Mouse (Mus musculus) thymus, adult 2 months (tissue): ENCODE results near the gene Lipe. TPM values are rescaled to one million over a fixed set of nuclear protein-coding genes. Genes with fewer than 3 reads are reported as not detected.
A peak's percentile ranks its signal among the peaks of the same experiment; 100 is the strongest.

Source experiments
- DNase-seq: peaks from one replicate; pipeline ENCODE4 v3.0.0; 2021
- H3K27ac ChIP-seq: fragments of 200-500 bp; 2 replicates; pipeline ENCODE4 v1.5.1; 2012; ENCODE audit warnings: low read length, control low read depth; ENCODE audit not compliant: control insufficient read depth, insufficient read depth
- H3K27me3 ChIP-seq: fragments of 200-500 bp; 2 replicates; pipeline ENCODE4 v1.6.1; 2012; ENCODE audit warnings: mild to moderate bottlenecking, low read length, moderate library complexity, mixed read lengths; ENCODE audit not compliant: control insufficient read depth, insufficient read depth
- H3K36me3 ChIP-seq: fragments of 200-500 bp; 2 replicates; pipeline ENCODE4 v1.6.1; 2012; ENCODE audit warnings: mild to moderate bottlenecking, low read length, moderate library complexity; ENCODE audit not compliant: control insufficient read depth, insufficient read depth
- H3K4me1 ChIP-seq: fragments of 200-500 bp; replicated peaks from 2 replicates; pipeline ENCODE4 v1.6.1; 2012; ENCODE audit warnings: low read length; ENCODE audit not compliant: control insufficient read depth, insufficient read depth
- H3K4me3 ChIP-seq: fragments of 200-500 bp; 2 replicates; pipeline ENCODE4 v1.5.1; 2012; ENCODE audit warnings: mild to moderate bottlenecking, low read length, control low read depth, moderate library complexity; ENCODE audit not compliant: control insufficient read depth, insufficient read depth
- CTCF ChIP-seq: fragments of 200-500 bp; IDR thresholded peaks from 2 replicates; pipeline ENCODE4 v1.5.1; 2012; ENCODE audit warnings: mild to moderate bottlenecking, control low read depth, low read length, moderate library complexity, borderline replicate concordance; ENCODE audit not compliant: control insufficient read depth, poor library complexity, insufficient read depth; ENCODE audit errors: extremely low read depth
- POLR2A ChIP-seq: fragments of 200-500 bp; IDR thresholded peaks from 2 replicates; pipeline ENCODE4 v1.6.1; 2012; ENCODE audit warnings: mild to moderate bottlenecking, low read length, control low read depth, moderate library complexity; ENCODE audit not compliant: control insufficient read depth, poor library complexity, insufficient read depth; ENCODE audit errors: extremely low read depth
- WGBS: fragments of 180-500 bp; shearing (Covaris S2); methylation state at CpG from one replicate; pipeline ENCODE4 v1.1.7; 2018; 5-methylcytosine and 5-hydroxymethylcytosine counted together
- polyA plus RNA-seq: library from polyadenylated mRNA; depleted of rRNA; stranded (reverse); fragments of >200 nt; gene quantifications from 2 replicates; pipeline ENCODE4 v1.2.3, GENCODE M21; 2012

Lipe gene
- polyA plus RNA-seq, 1 experiment: 75.3 TPM

- TF ChIP-seq CTCF (no peak), POLR2A (no peak)
- H3K4me3 ChIP-seq: no peak overlapping the region
- DNase-seq: no peak
- H3K27me3 ChIP-seq: no peaks in the 10 kb centered on the region
- no peak overlapping the region for H3K27ac ChIP-seq
- WGBS: 89% methylated on average over 4 of the region's 4 CpGs
- H3K36me3 ChIP-seq: peaks cover 11% of the 10 kb centered on the region; the same call in 1 of the 2 replicates
- peaks cover 35% of the 10 kb centered on the region for H3K4me1 ChIP-seq
Measured at GRCm38 (mm10) chr7:25383891-25384290, 14.6 kb downstream of the Lipe start.

DNA sequence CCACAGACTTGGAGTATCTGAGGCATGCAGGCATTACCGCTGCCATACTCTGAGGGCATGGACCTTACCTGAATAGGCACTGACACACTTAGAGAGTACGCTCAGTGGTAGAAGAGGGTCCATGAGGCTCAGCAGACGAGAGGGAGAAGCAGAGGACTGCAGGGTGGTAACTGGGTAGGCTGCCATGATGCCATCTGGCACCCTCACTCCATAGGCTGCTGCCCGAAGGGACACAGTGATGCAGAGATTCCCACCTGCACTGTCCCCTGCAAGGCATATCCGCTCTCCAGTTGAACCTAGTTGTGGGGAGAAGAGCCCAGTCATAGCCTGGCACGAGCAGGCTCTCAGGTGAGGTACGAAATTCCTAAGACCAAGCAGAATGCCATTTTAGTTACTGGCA lies 15.1 kb downstream of the Lipe start:
- H3K27me3 ChIP-seq: no peaks in the 10 kb centered on the region
- H3K4me3 ChIP-seq: no peak overlapping the region
- peaks cover 11% of the 10 kb centered on the region; the same call in 1 of the 2 replicates for H3K36me3 ChIP-seq
- peaks cover 35% of the 10 kb centered on the region for H3K4me1 ChIP-seq
- TF ChIP-seq CTCF (no peak), POLR2A (no peak)
- WGBS: 94% methylated on average over 7 of the region's 7 CpGs
- H3K27ac ChIP-seq: no peak overlapping the region
- DNase-seq: no peak

DNA sequence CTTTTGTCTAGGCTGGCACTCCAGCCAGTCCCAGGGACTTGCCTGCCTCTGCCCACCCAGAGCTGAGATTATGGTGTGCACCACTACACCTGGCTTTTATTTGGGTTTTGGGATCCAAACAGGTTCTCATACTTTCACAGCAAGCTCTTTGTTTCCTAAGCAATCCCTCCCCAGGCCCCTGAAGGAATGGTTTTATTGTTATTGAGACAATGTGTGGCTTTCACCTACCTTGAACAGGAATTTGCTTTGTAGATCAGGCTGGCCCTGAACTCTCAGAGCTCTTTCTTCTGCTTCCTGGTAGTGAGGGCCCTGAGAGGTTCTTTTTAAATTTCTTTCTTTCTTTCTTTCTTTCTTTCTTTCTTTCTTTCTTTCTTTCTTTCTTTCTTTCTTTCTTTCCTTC lies 16.0 kb downstream of the Lipe start:
- no peak for DNase-seq
- no peak for TF ChIP-seq CTCF
- TF ChIP-seq POLR2A: no peak
- H3K27ac ChIP-seq: no peak overlapping the region
- H3K27me3 ChIP-seq: no peaks in the 10 kb centered on the region
- H3K4me3 ChIP-seq: no peak overlapping the region
- peaks cover 35% of the 10 kb centered on the region for H3K4me1 ChIP-seq
- peaks cover 3% of the 10 kb centered on the region; the same call in 1 of the 2 replicates for H3K36me3 ChIP-seq

GRCm38 (mm10) chr7:25381284-25381680 lies 17.2 kb downstream of the Lipe start:
- H3K36me3 ChIP-seq: no peaks in the 10 kb centered on the region
- TF ChIP-seq CTCF: no peak
- no peak for TF ChIP-seq POLR2A
- 88% methylated on average over 3 of the region's 3 CpGs for WGBS

DNA sequence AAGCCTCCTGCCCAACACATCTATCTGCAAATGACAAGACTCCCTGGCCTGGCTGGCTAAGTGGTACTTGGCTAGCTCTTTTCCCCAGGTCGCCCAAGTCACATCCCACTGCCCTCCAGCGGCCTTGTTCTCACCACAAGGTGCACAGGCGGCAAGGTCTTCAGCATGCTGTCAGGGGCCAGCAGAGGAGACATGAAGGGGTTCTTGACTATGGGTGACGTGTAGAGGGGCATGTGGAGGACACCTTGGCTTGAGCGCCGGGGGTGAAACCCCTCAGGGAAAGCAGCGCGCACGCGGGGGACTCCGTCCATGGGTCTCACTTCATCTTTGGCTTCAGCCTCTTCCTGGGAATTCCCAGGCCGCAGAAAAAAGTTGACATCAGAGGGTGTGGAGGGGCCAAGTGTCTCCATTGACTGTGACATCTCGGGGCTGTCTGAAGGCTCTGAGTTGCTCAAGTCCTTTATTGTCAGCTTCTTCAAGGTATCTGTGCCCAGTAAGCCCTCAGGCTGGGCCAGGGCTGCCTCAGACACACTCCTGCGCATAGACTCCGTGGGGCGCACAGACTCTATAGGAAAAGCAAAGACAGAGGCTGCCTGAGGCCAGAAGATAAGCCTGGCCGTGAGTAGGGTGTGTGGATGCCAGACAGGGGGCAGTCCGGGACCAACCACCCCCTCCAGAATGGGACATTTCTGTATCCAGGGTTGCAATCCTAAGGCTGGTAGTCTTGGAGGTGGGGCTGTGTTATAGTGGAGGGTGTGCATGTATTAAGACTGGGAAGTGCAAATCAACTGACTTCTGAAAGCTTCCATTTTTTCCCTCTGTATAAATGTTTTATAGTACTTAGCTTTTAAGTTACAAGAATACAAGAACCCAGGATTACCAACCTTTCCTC lies 17.9 kb downstream of the Lipe start:
- H3K4me3 ChIP-seq: peak overlapping the region; percentile 43
- WGBS: 72% methylated on average over 18 of the region's 18 CpGs
- no peaks in the 10 kb centered on the region for H3K27me3 ChIP-seq
- TF ChIP-seq CTCF (no peak), POLR2A (no peak)
- H3K4me1 ChIP-seq: peaks cover 24% of the 10 kb centered on the region
- peak; percentile 30 for DNase-seq
- H3K36me3 ChIP-seq: no peaks in the 10 kb centered on the region
- H3K27ac ChIP-seq: peak overlapping the region; percentile 26; the same call in 1 of the 2 replicates

More at GRCm38 (mm10) chr7:25381284-25381680, 17.2 kb downstream of the Lipe start:
- Histone ChIP-seq H3K27ac (no peak overlapping the region), H3K27me3 (no peaks in the 10 kb centered on the region), H3K4me1 (peaks cover 30% of the 10 kb centered on the region), H3K4me3 (no peak overlapping the region)
- DNase-seq: no peak

GRCm38 (mm10) chr7:25379551-25380351 lies 18.8 kb downstream of the Lipe start:
- Histone ChIP-seq H3K4me1 (peaks cover 16% of the 10 kb centered on the region), H3K36me3 (no peaks in the 10 kb centered on the region), H3K27ac (peak overlapping the region; percentile 61), H3K27me3 (no peaks in the 10 kb centered on the region), H3K4me3 (peak overlapping the region; percentile 43)
- TF ChIP-seq CTCF (no peak), POLR2A (peak; percentile 69)
- DNase-seq: peak; percentile 88
- WGBS: 1% methylated on average over 42 of the region's 42 CpGs
